Mouse (Mus musculus) heart, postnatal 4 days (tissue): ENCODE results near the gene Nos1ap. TPM values are rescaled to one million over a fixed set of nuclear protein-coding genes. Genes with fewer than 3 reads are reported as not detected.

Source experiments
- DNase-seq: peaks from one replicate; pipeline ENCODE4 v3.0.0; 2021
- total RNA-seq, 2 experiments: library from RNA; stranded (reverse); gene quantifications; 2 replicates each; pipeline ENCODE4 v1.2.3; 2021

The Nos1ap gene
- total RNA-seq, 2 experiments from 2014 or later: 19.9 to 20.0 TPM

- DNase-seq: peak; percentile 22
Measured at GRCm38 (mm10) chr1:170588353-170588752, 1.3 kb downstream of the Nos1ap start.

- no peak for DNase-seq
Measured at GRCm38 (mm10) chr1:170586715-170587114, 2.9 kb downstream of the Nos1ap start.

- DNase-seq: no peak
Measured at GRCm38 (mm10) chr1:170583925-170584324, 5.7 kb downstream of the Nos1ap start.

- no peak for DNase-seq
Measured at GRCm38 (mm10) chr1:170582341-170582740, 7.3 kb downstream of the Nos1ap start.

GRCm38 (mm10) chr1:170580485-170581110, 9.1 kb downstream of the Nos1ap start:
- DNase-seq: no peak

- DNase-seq: no peak
Measured at GRCm38 (mm10) chr1:170579476-170579875, 10.2 kb downstream of the Nos1ap start.

- DNase-seq: no peak
Measured at GRCm38 (mm10) chr1:170579063-170579462, 10.6 kb downstream of the Nos1ap start.

GRCm38 (mm10) chr1:170576728-170577065, 13.0 kb downstream of the Nos1ap start:
- DNase-seq: no peak

GRCm38 (mm10) chr1:170576012-170576727, 13.5 kb downstream of the Nos1ap start:
- DNase-seq: no peak

GRCm38 (mm10) chr1:170573117-170573516, 16.5 kb downstream of the Nos1ap start:
- DNase-seq: no peak

GRCm38 (mm10) chr1:170566969-170567368, 22.7 kb downstream of the Nos1ap start:
- no peak for DNase-seq

GRCm38 (mm10) chr1:170566538-170566937, 23.1 kb downstream of the Nos1ap start:
- DNase-seq: no peak

- DNase-seq: no peak
Measured at GRCm38 (mm10) chr1:170564926-170565325, 24.7 kb downstream of the Nos1ap start.

GRCm38 (mm10) chr1:170562431-170562830, 27.2 kb downstream of the Nos1ap start:
- DNase-seq: no peak

GRCm38 (mm10) chr1:170560768-170561167, 28.9 kb downstream of the Nos1ap start:
- DNase-seq: no peak

- no peak for DNase-seq
Measured at GRCm38 (mm10) chr1:170557962-170558361, 31.7 kb downstream of the Nos1ap start.

GRCm38 (mm10) chr1:170556696-170557095, 33.0 kb downstream of the Nos1ap start:
- no peak for DNase-seq

- DNase-seq: peak; percentile 94
Measured at GRCm38 (mm10) chr1:170554939-170555293, 34.7 kb downstream of the Nos1ap start.

GRCm38 (mm10) chr1:170554235-170554938, 35.3 kb downstream of the Nos1ap start:
- DNase-seq: no peak

- peak; percentile 57 for DNase-seq
Measured at GRCm38 (mm10) chr1:170550649-170551440, 38.8 kb downstream of the Nos1ap start.

GRCm38 (mm10) chr1:170549059-170549458, 40.6 kb downstream of the Nos1ap start:
- DNase-seq: peak; percentile 48

- no peak for DNase-seq
Measured at GRCm38 (mm10) chr1:170548192-170548795, 41.4 kb downstream of the Nos1ap start.
